Mouse (Mus musculus): ENCODE data around the gene Tnnt1.

DNA sequence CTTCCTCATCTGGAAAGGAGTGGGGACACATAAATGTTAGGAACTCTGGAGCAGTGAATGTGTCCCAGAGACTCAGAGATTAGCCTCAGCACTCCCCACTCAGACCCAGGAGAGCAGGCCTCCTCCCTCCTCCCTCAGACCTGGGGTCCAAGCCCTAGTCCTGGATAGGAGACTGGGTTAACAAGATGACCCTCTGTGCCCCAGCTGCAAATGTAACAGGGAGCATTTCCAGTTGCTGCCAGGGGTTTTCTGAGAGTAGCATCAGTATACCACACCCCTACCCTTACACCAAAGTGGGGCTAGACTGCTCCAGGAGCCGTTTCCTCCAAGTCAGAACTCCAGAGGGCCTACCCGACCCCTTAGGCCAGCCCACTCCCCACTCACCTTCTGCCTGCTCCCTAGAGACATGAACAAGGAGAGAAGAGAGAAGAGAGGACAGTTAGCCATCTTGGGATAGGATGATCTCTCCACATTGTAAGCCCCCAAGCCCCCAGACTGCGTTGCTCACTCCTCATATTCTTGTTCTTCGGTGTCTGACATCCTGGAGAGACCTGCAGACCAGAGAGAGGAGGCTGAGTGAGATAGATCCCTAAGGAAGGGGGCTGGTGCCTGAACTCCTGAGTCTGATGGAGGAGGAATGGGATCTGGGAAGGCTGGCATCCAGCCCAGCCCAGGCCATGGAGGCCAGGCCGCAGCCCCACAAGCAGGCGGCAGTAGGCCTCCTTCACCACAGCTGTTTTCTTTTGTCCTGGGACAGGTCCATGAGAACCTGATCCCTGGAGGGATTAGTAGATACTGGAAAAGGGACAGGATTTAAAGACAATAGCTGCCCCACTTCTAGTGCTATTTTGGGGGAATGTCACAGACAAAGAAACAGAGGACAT, 2.1 kb downstream of the Tnnt1 start:
- TF ChIP-seq CTCF (IDR thresholded peaks at IDR 0.05; ENCODE audit: borderline replicate concordance, control insufficient read depth, extremely low read depth, insufficient read depth, low read length, poor library complexity) (no peak), POLR2A (IDR thresholded peaks at IDR 0.05; ENCODE audit: control insufficient read depth, extremely low read depth, insufficient read depth, low read length, poor library complexity) (no peak)
